Mouse (Mus musculus) embryo, embryonic 11.5 days (tissue): ENCODE data around the gene Ntng1.
A peak's percentile ranks its signal among the peaks of the same experiment; 100 is the strongest.

ENCODE experiments used
- DNase-seq: peaks from one replicate; pipeline ENCODE4 v3.0.0-alpha.2; 2012; ENCODE audit warnings: low read depth, low spot score

Ntng1 gene

GRCm38 (mm10) chr3:109923788-109924187 is 220.0 kb downstream of the Ntng1 start:
- no peak for DNase-seq

GRCm38 (mm10) chr3:109918996-109919395 is 224.8 kb downstream of the Ntng1 start:
- DNase-seq: no peak

GRCm38 (mm10) chr3:109917926-109918694 is 225.7 kb downstream of the Ntng1 start:
- DNase-seq: no peak

GRCm38 (mm10) chr3:109917077-109917476 is 226.7 kb downstream of the Ntng1 start:
- no peak for DNase-seq

GRCm38 (mm10) chr3:109914226-109914625 is 229.6 kb downstream of the Ntng1 start:
- DNase-seq: no peak

GRCm38 (mm10) chr3:109890600-109890999 is 253.2 kb downstream of the Ntng1 start:
- peak; percentile 32 for DNase-seq

- no peak for DNase-seq
Observed at GRCm38 (mm10) chr3:109885672-109886071, 258.1 kb downstream of the Ntng1 start.

- DNase-seq: no peak
Observed at GRCm38 (mm10) chr3:109879061-109879460, 264.8 kb downstream of the Ntng1 start.

GRCm38 (mm10) chr3:109871986-109872385 is 271.8 kb downstream of the Ntng1 start:
- DNase-seq: no peak

- DNase-seq: no peak
Observed at GRCm38 (mm10) chr3:109858276-109858675, 285.5 kb downstream of the Ntng1 start.

- DNase-seq: no peak
Observed at GRCm38 (mm10) chr3:109854449-109855155, 289.2 kb downstream of the Ntng1 start.

- no peak for DNase-seq
Observed at GRCm38 (mm10) chr3:109846660-109847059, 297.2 kb downstream of the Ntng1 start.

GRCm38 (mm10) chr3:109825806-109826205 is 318.0 kb downstream of the Ntng1 start:
- DNase-seq: no peak

GRCm38 (mm10) chr3:109822803-109823474 is 320.9 kb downstream of the Ntng1 start:
- no peak for DNase-seq

GRCm38 (mm10) chr3:109818821-109819685 is 324.8 kb downstream of the Ntng1 start:
- no peak for DNase-seq

GRCm38 (mm10) chr3:109809065-109809464 is 334.7 kb downstream of the Ntng1 start:
- no peak for DNase-seq

GRCm38 (mm10) chr3:109807211-109807934 is 336.4 kb downstream of the Ntng1 start:
- DNase-seq: no peak

GRCm38 (mm10) chr3:109804145-109804544 is 339.7 kb downstream of the Ntng1 start:
- DNase-seq: no peak

GRCm38 (mm10) chr3:109803616-109804015 is 340.2 kb downstream of the Ntng1 start:
- DNase-seq: no peak

- no peak for DNase-seq
Observed at GRCm38 (mm10) chr3:109797354-109797753, 346.5 kb downstream of the Ntng1 start.

GRCm38 (mm10) chr3:109783231-109783630 is 360.6 kb downstream of the Ntng1 start:
- DNase-seq: peak; percentile 3
